Mouse (Mus musculus) kidney, postnatal 10 days (tissue): ENCODE data around the gene Zfhx3.

ENCODE experiments used
- DNase-seq: peaks from one replicate; pipeline ENCODE4 v3.0.0; 2021; ENCODE audit warnings: mixed read lengths

Gene Zfhx3

DNA sequence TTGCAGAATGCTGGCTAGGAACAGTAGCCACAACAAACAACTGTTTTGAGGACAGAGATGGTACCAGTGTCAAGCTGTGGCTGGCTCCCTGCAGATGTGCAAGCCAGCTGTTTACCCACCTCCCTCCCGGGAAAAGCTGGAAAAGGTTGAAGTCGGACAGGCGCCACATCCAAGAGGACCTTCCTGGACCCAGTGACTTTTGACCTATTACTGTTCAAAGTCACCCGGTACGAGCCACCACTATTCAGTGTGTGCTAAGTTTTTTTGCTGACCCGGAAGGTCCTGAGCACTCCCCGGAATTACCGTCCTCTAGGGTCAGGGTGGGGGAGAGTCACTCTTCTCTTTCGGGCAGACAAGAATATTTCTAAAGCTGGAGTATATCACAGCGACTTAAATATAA lies 818.3 kb downstream of the Zfhx3 start:
- DNase-seq, result no peak

DNA sequence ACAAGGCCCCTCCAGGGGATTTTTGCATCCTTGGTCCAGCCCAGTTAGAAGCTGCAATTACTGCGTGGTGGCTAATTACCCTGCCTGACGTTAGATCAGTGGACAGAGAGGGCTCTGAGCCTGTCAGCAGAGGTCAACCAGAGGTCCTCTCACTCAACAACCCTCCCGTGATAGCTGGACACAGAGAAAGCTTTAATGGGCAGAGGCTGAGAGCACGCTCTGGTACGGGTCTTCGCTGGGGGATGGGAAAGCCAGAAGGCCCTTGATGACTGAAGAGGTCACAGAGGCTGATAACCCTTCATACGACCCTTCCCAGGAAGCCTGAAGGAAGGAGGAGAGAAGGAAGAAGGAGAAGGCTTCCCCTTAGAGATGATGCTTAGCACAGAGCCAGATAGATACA lies 820.1 kb downstream of the Zfhx3 start:
- DNase-seq, result no peak

DNA sequence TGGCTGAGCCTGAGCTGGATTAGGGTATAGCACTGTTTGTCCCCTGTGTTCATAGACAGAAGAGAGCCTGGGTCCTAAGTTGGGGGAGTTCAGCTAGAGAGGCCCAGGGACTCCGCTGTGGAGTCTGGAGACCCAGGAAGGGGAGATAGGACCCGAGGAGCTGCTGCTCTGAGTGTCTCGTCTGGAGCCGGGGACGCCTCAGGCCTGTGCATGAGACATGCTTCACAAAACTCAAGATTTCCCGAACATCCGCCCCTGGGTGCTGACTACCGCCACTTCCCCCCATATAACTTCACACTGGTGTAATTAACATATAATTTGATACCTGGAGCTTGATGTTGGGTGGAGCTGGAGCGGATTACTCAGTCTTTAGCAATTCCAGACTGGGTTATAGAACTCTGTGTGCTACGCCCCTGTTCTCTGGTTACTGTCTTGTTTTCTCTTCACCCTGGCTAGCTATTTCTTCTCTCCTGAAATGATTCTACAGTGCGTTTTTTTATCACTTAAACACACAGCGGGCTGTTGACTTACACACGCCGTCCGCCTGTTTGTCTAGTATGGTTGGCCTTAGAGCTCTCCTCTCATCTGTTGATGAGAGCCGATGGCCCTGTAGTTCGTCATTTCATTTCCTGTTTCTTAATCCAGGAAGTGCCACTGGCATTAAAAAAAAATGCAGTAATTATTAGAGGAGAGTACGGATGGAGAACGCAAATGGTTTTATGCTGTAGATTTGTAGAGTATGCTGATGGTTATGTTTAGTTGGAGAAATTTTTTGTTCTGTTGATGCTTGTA lies 822.2 kb downstream of the Zfhx3 start:
- DNase-seq, result no peak

DNA sequence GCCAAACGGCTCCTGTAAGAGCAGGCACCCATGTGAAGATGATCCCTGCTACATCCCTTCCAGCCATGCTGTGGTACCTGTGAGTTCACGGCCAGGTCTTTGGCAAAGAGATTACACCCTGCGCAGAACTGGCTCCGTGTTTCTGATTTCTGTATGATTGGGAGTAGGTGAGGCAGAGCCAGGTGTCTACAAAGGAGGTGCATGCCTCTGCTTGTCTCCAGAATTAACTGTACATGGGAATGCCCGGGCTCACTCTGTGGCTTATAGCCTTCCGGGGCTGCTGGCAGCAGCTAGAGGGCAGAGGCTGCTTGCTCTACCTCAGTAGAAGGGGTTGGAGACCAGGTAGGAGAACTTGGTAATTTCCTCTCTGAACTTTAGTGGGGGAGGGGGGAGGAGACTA lies 823.7 kb downstream of the Zfhx3 start:
- no peak for DNase-seq

DNA sequence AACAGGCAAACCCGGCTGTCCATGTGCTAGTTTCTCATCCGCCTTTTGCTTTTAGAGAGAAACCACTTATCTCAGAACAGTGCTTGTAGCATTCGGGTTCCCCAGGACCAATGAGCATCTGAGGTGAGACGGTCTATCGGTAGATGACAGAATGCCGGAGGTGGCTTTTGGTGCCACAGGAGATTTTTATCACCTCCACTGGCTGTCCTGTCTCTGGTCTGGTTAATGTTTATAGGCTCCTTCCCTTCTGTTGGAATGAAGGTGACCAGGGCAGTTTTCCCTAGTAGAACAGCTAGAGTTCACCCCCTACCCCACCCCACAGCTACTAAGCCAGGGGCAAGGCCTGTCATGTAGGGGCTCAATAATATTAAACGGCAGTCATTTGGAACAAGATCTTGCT lies 825.6 kb downstream of the Zfhx3 start:
- no peak for DNase-seq

DNA sequence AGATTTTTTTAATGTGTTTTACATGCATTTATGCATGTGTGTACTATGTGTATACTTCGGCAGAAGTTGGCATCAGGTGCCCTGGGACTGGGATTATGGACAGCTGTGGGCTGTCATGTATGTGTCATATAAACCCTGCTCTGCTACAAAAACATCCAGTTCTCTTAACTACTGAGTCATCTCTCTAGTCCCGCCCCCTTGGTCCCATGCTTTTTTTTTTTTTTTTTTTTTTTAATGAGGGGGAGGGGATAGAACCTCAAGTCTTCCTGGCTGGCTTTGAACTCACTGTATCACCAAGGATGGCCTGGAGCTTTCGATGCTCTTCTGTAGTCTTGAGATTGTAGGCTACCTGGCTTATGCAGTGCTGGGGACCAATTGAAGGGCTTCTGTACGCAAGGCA lies 827.9 kb downstream of the Zfhx3 start:
- DNase-seq, result no peak

DNA sequence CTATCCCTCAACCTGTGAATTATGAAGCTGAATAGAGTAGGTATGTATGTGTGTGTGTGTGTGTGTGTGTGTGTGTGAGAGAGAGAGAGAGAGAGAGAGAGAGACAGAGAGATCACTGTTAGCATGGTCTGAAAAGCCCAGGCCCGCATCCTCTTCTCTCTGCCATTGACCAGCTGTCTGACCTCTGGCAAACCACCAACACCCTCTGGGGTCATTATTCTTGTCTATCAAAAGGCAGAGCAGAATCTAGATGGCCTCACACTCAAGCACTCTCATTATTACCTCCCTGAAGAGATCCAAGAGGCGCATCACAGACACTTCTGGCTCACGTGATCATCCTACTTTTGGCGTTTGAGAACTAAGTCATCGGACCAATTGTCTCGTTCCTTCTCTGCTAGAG lies 831.0 kb downstream of the Zfhx3 start:
- peak; percentile 40 for DNase-seq

DNA sequence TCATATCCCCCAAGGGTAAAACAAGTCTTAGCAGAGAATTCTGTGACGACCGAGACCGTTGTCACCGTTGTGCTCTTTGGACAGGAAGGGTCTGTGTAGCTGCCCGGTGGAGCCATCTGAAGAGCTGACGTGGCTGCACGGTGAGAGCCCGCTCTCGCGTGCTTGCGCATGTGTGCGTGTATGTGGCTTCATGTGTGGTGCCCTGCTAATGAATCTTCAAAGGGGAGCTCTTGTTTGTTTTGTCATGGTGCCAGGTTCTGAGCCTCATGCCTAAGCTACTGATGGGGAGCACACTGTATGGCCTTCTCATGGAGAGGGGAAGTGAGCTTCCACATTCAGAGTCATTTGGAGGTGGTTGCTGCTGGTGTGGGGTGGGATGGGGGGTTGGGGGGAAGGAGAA lies 835.6 kb downstream of the Zfhx3 start:
- DNase-seq, result no peak

DNA sequence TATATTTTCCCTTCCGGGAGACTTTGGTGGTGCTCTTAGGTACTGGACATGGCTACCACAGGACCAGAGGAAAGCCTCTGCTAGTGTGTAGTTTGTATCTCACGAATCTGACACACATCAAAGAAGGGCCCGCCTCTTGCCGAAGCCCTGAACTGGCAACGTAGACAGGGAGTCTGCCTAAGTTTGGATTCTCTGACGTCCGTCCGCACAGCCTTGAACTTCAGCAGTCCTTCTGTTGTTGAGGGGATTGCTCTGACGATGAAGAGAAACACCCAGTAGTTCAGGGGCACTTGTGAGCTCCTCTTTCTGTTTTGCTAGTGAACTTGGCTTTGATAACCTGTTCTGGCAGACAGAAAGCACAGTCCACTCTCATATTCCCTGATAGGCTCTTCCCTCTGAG lies 836.1 kb downstream of the Zfhx3 start:
- no peak for DNase-seq

DNA sequence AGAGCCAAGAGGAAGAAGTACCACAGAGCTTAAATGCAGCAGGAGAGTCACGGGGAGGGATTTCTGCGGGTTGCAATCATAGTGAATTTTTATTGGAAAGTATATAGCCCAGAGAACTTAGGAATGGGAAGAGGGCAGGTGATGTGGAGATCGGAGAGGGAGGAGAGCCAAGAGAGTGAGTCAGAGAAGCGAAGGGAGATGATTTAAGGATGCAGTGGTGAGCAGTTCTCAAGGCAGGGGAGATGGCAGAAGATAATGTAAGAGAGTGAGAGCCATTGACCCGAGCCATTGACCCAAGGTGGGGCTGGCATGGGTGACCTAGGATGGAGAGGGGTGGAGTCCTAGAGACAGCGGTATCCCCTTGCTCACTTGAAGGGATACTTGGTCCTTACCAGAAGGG lies 838.3 kb downstream of the Zfhx3 start:
- no peak for DNase-seq

DNA sequence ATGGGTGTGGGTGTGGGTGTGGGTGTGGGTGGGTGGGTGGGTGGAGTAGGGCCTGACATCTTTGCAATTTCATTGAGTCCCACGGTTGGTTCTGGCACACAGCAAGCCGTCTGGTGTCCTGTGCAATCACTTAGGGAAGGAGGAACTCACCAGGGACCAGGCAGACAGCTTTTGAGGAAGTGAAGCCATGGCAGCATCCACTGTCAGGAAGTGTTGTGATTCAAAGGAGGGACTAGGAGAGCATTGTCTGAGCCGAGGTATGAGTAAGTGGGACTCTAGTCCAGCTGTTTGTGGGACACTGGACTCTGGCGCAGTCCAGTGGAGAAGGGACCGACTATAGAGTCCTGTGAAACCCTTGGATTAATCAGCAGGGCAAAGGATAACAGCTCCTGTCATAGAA lies 838.7 kb downstream of the Zfhx3 start:
- no peak for DNase-seq

DNA sequence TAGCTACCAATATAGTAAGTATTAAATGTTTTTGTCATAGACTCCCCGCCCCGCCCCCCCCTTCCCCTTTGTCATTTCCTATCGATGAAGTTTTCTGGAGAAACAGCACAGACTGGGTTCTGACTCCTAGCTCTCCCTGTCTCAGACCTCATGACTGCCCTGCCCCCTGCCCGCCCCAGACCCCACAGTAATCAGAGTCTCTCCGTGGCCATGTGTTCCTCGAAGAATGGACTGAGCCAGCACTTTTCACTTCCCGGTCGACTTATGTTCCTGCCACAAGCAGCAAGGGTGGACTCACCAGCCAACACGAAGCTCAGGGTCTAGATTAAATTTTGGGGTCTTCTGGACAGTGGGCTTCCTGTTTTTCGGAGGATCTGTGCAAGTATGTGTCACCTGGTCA lies 840.7 kb downstream of the Zfhx3 start:
- no peak for DNase-seq

DNA sequence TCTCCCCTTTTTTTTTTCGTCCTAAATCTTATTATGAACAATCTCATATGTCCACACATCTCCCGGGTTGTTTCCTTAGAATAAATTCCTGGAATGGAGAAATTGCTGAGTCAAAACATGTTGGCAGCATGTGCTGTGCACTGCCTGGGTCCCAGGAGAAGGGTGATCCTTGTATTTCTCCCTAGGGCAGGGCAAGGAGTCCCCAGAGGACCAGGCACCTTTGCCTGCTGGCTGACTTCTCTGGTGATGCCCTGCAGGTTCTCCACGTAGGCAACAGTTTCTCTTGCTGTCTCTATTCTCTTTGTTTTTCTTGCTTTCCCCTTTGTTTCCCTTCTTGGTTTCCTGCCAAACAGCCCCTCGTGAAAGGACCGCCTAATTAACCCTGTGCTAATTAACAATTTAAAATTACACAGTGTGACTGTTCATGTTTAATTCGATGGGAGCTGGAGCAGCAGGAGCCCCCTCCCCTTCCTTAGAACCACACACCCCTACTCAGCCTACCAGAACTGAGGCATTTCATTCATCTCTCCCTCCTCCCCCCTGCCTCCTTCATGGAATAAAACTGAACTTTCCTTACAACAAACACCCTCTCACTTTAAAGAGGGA lies 845.8 kb downstream of the Zfhx3 start:
- no peak for DNase-seq

DNA sequence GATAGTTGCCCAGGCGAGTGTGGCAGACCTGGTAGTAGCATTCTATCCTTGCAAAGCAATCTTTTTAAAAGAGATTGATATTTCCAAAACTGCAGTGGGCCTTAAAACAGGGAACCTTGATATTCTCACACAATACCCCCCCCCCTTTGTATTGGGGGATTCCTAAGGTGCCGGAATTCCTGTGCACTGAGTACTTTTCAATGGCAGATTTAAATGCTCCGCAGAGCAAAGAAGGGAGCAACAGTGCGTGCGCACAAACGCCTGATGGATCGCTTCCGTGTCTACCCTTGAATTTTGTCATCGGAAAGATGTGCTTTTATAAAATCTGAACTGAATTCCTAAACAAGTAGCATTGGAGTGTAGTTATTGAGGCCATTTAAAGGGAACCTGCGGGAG lies 846.3 kb downstream of the Zfhx3 start:
- DNase-seq, result no peak

DNA sequence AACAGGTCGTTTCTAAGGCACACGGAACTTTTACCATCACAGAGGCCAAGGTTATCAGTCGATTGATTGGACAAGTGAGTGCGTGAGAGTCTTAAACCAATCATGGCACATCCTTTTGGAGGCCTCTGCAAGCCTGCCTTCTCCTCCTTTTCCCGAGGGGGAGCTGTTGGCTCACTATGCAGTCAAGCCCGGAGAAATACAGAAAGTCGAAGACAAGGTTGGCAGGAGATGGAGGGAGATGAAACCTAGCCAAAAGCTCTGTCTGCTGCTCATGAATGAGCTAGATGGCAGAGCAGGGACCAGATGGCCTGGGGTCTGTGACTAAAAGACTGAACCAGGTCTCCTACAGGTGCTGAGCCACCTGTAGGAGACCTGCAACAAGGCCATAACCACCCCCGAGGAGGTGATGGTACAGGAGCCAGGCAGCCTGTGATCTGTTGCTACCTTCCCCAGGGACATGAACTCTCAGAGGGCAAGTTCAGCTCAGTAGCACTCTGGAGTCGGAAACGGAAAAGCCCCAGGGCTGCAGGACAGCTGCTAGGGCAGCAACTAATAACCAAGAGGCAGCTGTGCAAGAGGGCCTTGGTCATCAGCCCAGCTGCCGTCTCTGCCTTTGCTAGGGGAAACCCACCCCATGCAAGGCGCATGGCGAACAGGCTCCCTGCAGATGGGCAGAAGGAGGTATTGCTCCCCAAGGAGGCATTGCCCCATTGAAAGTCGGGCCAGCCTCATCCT lies 848.3 kb downstream of the Zfhx3 start:
- peak; percentile 75 for DNase-seq

DNA sequence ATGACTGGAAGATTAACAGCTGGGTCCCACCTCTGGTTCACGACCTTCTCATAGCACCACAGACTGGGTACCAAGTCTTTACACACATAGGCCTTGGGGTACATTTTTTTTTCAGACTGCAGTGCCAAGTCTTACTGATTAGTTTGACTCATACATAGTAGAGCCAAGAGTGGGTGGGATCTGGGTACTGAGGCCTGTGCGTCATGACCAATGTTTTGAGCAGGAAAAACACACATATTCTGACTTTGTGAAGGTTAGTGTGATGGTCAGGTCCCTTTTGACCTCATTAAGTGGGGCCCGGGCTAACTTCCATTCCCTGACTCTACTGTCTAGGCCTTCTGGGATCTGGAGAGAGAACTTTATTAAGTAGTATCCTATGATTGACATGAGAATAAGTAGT lies 853.6 kb downstream of the Zfhx3 start:
- DNase-seq, result no peak

DNA sequence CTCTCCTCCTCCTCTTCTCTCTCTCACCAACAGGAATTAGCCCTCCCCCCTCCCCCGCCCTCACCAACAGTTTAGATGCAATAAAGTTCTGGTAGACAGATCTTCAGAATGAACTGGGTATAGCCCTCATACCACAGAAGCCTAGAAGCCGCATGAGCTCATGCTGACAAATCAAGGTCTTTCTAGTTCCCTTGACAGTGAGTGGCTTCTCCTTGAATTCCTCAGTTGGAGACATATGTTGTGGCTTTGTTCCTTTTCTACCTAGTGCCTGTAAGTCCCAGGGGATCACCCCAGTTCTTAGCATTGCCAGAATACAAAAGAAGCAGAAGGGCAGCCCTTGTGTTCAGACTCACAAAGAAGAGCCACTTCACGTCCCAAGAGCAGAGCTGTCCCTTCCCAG lies 854.4 kb downstream of the Zfhx3 start:
- DNase-seq, result no peak

DNA sequence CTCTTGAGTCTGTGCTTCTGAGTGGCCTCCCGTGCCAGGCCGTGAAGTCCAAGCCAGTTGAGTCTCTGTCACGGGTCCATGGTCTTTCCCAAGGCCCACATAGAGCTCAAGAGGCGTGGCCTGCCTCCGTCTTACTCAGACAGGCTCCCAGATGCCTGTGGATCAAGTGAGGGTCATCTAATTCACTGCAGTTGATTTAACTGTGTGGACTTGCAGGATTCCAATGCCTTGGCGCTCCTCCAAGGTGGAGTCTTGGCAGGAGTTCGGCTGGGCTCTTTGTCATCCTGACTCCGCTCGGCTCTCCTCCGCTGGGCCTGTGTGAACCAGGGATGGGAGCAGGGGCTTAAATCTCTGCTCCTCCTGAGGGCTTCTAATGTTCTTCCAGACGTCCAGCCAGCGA lies 855.6 kb downstream of the Zfhx3 start:
- DNase-seq, result peak; percentile 96

DNA sequence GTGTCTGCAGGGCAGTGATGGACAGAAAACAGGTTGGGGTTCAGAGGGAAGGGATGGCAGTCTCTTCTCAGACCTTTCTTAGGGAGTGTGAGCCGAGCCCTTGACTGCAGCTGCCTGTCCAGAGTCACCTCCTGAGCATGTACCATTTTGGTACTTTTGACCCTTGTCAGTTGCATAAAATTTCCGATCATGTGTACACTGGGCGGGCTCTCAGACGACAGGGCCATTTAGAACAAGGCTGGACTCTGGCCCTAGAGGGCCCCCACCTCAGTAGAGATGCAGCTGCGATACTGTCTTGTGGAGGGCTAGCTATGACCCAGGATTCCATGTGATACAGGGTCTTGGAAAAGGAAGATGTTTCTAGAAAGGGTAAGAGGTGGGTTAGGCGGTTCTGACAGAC lies 856.8 kb downstream of the Zfhx3 start:
- DNase-seq, result no peak

DNA sequence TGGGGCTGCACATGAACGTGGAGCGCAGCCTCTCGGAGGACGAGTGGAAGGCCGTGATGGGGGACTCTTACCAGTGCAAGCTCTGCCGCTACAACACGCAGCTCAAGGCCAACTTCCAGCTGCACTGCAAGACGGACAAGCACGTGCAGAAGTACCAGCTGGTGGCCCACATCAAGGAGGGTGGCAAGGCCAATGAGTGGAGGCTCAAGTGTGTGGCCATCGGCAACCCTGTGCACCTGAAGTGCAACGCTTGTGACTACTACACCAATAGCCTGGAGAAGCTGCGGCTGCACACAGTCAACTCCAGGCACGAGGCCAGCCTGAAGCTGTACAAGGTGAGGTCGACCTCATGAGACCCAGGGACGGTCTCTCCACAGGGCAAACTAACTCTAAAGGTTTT lies 857.9 kb downstream of the Zfhx3 start:
- DNase-seq, result no peak

DNA sequence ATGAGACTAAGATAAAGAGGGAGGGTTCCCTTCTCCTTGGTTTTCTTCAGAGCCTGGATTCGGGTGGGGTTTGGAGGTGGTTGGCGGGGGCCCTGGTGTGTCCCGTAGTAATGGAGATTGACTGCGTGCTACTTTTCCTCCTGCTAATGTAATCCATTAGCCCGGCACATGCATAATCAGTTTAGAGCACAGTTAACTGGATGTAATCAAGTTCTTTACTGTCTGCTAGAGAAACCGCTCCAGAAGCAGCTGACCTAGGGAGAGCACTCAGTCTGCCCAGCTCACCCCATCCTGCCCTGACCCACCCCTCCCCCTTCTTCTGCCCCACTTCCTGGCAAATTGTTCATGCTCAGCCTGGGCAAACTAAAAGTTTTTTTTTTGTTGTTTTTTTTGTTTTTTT lies 860.6 kb downstream of the Zfhx3 start:
- DNase-seq, result no peak

DNA sequence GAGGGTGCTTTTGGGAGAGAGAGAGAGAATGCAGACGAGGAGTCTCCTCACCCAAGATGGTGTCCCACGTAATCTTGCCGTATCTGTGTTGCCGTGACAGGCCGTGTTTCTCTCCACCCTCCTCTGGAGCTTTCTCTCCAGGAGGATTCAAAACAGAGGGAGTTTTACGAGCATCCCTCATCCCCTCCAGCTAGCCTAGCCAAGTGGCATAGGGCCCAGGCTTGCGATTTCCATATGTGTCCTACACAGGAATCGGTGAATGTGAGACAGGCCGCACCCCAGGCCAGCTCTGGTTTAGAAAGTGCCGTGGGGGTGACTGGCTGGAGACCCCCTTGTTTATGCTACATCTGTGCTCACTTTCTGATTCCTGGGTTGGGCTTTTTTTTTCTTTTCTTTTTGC lies 869.2 kb downstream of the Zfhx3 start:
- peak; percentile 33 for DNase-seq

DNA sequence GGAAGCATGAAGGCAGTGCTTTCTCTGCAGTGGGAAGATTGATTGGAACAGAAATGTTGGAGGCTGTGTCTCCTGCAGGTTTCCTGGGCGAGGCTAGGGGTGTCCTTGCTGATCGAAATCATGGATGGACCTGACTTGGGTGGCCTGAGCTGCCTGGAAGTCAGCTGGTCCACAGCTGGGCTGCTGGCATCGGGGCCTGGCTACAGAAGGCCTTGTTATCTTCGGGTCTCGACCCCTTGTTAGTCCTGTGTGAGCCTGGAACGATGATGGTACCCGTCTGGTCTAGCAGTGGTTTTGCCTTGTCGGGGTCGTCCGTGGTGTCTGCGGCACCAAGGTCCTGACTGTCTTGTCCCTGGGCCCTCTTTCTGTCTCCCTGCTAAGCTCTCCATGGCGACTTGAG lies 870.9 kb downstream of the Zfhx3 start:
- peak; percentile 33 for DNase-seq

DNA sequence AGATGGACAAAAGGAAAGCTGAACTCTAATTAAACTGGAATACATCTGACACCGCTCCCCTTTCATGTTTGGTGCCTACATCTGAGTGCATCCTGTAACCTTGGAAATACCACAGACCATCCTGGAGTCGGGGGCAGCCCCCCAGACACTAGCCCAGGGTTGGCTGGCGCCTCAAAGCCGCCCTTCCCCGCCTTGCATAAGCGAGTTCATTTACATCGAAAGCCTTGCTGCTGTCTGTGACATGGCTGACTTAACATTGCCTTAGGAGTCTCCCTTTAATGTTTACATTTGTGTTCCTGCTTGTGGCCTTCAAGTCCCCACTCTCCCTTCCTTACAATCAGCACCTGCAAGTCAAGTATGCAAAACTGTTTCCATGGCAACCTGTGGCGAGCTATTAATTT lies 876.8 kb downstream of the Zfhx3 start:
- DNase-seq, result no peak
